Mouse (Mus musculus) gastrocnemius, adult 18-20 months (tissue): ENCODE data around the gene Hist2h3c1. TPM values are rescaled to one million over a fixed set of nuclear protein-coding genes. Genes with fewer than 3 reads are reported as not detected.
A peak's percentile ranks its signal among the peaks of the same experiment; 100 is the strongest.
"Not testable (repeated sequence)": the region's sequence is repeated elsewhere in the genome, so short reads cannot be mapped to it uniquely, and the experiment has no call there.

Experiments
- DNase-seq: peaks from one replicate; pipeline ENCODE4 v3.0.0; 2021; ENCODE audit warnings: low spot score
- total RNA-seq, 2 experiments: library from RNA; stranded (reverse); gene quantifications; 2 replicates each; pipeline ENCODE4 v1.2.3; 2021

Gene Hist2h3c1
- total RNA-seq, 2 experiments from 2014 or later, result not detected

DNA sequence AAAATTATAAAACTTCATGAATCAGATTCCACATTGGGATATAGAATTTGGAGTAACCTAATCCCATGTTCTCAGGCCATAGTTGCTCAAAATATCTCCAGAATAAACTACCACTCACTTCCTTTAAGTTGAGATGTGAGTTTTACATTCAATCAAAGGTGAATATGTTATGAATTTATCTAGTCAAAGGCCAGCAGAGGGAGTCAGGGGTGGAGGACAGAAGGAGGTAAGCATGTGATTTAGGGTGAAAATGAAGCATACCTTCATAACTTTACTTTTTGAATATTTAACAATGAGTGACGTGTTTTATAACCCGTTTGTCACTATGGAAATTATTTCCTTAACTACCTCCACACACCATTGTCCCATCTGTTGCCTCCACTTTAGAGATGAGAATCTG, 11.6 kb upstream of the Hist2h3c1 start:
- no peak for DNase-seq

DNA sequence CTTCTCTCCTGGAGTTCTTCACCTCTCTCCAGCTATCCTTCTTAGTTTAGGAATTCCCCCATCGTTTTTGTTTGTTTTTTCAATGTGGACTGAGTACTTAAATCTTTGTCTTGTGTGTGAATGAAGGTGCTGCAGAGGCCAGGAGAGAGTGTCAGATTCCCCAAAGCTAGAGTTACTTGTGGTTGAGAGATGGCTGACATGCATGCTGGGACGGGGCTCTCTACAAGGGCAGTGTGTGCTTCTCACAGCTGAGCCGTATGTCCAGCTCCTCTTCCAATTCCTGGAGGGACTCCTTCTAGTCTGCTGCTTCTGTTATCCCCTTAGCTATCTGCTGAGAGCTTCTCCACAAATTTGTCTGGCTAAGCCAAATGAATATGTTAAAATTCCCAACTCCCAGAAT, 10.6 kb upstream of the Hist2h3c1 start:
- DNase-seq, result no peak

DNA sequence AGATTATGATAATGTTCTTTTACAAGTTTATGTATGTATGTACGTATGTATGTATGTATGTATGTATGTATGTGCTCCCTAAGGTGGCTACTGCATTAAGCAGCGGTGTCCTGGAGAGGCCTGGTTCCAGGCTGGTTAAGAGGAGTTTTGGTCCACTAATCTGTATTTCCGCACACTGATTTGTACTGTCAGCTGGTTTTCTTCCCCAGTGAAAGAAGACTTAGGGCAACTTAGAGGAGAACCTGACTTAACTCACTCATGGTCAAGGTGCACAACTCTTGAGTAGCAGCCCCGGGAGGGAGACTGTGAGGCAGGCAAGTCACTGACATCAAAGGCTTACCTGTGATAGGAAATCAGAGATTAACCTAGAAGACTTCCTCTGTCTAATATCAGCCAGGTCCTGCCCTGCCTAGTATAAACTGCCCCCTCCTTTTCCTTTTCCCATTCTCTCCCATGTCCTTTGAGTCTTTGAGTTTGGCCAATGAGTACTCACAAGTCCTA, 9.6 kb upstream of the Hist2h3c1 start:
- DNase-seq, result no peak

DNA sequence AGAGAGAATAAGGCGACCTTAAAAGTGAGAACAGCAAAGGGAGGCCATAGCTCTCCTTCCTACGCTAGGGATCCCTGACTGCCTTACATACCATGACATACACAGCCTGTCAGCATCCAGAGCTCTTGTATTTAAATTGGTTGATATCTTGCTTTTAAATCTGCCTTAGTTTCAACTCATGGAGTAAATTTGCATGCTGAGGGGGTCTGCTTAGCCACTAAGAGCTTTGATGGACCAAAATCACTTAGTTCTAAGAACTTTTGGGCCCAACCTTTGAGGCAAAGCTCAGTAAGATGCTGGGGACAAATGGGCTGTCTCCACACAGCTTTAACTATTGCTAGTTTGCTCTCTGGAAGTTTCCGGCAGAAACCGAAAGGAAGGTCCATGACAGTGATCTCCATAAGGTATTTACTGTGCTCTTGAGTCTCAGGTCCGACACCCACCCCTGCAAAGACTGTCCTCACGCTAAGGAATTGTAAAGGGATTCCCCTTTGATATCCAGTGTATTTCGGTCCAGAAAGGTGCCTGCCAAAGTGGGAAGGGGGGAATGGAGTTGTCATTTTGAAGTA, 9.1 kb upstream of the Hist2h3c1 start:
- no peak for DNase-seq

DNA sequence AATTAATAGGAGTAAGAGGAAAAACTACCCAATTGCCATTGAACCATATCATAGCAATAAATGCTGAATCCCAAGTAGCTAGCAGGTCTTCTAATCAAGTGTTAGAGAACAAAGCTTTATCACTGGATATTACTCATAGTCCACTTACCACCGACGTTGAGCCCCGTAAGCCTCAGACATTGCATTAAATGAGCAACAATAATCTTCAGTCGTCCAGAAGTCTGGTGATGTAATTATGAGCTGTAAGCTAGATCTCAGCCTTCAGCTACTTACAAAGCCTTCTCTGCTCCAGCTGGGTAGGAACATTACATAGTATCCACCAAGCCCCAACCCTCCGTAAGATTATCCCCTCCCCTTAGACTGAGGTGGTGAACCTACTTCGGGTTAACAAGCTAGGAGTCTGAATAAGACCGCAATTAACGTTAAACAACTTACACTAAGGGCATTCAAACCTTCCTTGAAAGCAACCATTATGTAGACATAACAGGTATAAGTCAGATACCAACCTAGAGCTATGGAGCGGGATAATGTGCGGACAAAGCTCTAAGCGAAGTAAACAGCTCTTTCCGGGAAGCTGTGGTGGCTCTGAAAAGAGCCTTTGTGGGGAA, 8.5 kb upstream of the Hist2h3c1 start:
- DNase-seq, result no peak

DNA sequence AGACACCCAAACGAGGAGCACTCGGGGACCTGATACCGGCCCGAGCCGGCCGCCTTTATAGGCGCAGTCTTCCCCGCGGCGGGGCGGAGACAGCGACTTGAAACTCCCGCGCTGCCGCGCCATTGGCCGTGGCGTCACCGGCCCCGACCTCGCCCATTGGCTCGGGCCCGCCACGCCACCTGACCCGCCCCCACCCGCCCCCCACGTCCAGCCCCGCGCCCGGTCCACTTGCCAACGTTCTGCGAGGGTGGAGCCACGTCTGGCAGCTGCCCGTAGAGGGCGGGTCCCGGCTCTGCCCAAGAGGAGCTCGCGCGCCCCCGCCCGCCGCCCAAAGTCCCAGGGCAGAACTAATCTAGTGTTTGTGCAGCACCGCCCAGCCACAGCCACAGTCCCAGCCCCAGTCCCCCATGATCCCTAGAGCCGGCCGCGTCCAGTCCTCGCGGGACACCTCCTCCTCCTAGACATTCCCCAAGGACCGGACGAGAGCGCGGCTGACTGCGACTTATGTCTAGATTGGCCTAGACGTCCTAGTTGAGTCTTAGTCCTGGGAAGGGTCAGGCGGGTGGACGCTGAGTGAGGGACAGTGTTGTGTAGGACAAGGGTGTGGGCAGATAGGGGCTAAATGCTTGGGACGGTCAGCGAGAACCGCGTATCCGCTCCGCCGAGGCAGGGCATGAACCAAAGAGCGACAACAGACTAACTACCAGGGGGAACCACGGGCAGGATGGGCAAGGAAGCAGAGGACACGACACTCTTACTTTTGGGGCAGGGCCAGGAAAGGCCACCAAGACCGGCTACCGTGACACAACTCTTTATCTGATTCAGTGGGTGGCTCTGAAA, 7.3 kb upstream of the Hist2h3c1 start, which contains the start of gene Hist2h3c2:
Gene Hist2h3c2, minus strand, starts transcription at position 174 of the 840 bp plus-strand sequence.
- DNase-seq, result not testable (repeated sequence)

DNA sequence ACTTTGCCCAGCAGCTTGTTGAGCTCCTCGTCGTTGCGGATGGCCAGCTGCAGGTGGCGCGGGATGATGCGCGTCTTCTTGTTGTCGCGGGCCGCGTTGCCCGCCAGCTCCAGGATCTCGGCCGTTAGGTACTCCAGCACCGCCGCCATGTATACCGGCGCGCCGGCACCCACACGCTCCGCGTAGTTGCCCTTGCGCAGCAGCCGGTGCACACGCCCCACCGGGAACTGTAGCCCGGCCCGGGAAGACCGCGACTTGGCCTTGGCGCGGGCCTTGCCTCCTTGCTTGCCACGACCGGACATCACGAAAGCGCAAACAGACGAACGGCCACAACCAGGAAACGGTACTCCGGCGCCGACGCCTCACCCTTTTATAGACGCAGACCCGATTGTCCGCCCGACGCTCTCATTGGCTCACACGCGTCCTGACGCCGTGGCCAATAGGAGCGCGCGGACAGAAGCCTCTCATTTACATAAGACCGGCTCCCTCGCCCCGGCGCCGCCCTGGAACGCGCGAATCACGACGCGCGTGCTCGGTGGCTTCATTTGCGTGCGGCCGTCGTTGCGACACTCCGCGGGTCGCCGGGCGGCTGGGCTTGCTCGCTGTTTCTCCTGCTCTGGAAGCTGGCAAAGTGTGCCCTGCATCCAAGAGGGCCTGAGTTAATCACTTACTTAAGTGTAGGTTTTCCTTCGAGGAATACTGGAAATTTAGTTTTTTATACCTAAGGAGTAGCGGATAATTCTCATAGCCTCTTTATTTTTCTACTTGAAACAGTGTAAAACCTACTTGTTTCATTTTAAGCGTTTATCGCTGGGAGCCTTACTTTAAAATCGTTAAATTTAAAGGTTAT, 6.3 kb upstream of the Hist2h3c1 start, which contains the start of gene Hist2h2aa2:
Gene Hist2h2aa2, minus strand, starts transcription at position 328 of the 850 bp plus-strand sequence.
- peak; percentile 95 for DNase-seq

DNA sequence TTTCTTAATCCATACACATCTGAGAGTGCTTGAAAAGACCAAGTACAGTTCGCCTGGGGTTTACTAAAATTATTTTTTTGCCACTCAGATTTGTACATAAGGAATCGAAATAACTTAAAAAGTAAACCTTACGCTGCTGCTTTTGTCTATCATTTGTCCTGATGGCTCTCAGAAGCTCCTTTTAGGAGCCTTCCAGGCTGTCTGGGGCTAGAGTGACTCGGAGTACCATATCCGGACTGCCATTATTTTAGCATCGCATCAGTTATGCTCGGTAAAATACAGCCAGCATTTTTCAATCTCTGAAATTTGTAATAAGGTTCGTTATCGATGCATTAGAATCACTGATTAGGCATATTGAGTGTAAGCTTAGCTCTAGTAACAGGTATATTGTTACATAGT, 5.7 kb upstream of the Hist2h3c1 start:
- no peak for DNase-seq

DNA sequence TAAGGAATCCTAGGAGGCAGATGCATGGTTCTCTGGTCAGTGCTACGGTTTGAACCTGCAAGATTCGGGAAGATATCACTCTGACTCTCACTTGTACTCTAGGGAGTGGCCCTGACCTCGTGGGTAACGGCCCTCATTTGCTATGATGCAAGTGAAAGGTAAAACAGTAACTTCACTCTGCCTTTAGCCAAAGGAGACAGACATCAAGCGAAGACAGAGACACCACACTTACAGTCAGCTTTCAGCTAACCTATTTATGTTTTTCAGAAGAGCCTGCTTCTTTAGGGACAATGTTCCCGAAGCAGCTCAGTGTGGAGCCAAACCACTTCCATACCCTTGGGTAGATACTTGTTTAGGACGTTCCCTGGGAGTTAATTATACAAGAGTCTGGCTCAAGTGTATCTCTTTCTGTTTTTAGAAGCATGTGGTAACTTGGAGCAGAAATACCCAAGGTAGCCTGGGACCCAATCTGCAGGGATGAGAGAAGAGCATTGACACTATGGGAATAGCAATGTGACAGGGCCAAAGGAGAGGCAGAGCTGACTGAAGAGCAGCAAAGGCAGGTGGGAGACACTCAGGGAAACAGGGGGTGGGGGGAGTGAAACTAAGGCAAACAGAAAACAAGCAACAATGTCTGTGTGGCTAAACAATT, 2.4 kb upstream of the Hist2h3c1 start:
- no peak for DNase-seq

DNA sequence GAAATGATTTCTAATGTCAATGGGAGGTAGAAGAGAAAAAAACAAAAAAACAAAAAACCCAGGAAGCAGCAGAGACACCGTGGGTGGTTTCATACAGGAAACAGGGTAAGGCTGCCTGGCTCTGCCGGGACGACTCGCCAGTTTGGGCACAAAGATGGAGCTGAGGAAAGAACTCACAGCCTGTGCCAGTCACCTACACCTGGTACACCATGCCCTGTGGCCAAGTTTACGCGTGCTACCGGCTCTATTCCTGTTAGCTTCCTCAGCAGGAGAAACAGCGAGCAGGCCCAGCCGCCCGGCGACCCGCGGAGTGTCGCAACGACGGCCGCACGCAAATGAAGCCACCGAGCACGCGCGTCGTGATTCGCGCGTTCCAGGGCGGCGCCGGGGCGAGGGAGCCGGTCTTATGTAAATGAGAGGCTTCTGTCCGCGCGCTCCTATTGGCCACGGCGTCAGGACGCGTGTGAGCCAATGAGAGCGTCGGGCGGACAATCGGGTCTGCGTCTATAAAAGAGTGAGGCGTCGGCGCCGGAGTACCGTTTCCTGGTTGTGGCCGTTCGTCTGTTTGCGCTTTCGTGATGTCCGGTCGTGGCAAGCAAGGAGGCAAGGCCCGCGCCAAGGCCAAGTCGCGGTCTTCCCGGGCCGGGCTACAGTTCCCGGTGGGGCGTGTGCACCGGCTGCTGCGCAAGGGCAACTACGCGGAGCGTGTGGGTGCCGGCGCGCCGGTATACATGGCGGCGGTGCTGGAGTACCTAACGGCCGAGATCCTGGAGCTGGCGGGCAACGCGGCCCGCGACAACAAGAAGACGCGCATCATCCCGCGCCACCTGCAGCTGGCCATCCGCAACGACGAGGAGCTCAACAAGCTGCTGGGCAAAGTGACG, 1.2 kb upstream of the Hist2h3c1 start, which contains the start of gene Hist2h2aa1:
Gene Hist2h2aa1, plus strand, starts transcription at position 495 of the 884 bp plus-strand sequence.
- peak; percentile 86 for DNase-seq

DNA sequence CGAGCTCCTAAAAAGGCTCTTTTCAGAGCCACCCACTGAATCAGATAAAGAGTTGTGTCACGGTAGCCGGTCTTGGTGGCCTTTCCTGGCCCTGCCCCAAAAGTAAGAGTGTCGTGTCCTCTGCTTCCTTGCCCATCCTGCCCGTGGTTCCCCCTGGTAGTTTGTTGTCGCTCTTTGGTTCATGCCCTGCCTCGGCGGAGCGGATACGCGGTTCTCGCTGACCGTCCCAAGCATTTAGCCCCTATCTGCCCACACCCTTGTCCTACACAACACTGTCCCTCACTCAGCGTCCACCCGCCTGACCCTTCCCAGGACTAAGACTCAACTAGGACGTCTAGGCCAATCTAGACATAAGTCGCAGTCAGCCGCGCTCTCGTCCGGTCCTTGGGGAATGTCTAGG, 467 bp upstream of the Hist2h3c1 start:
- not testable (repeated sequence) for DNase-seq

DNA sequence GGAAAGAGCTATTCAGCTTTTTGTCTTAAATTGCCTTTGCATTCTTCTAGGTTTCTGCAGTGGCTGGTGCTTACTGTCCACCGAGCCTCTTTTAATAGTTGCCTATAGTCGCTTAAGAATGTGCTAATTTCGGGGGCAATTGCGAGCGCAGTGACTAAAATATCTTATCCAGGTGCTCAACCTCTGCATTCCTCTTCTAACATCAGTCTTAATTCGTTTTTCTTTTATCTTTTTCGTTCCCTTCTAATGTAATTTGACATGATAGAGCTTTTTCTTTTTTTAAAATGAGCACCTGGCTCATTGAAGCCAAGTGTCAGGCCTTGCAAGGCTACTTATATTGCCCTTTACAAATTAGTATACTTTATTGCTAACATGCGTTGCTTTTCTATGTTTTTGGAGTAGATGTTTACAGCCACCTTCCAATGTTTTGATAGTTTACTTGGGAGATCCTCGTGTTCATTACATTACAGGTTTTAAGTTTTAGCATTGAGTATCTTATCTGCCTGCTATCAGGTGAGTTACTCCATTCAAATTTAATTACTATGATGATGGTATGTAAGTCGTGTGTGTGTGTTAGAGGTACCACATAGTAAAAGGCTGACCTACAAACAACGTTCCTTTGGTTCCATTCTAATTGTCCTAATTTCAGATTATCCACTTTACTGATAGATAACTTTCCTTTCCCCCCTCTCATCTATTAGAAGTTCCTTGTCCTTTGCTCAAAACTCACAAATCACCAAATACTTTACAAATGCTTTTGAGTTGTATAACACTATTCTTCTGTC, 1.1 kb downstream of the Hist2h3c1 start:
- no peak for DNase-seq

DNA sequence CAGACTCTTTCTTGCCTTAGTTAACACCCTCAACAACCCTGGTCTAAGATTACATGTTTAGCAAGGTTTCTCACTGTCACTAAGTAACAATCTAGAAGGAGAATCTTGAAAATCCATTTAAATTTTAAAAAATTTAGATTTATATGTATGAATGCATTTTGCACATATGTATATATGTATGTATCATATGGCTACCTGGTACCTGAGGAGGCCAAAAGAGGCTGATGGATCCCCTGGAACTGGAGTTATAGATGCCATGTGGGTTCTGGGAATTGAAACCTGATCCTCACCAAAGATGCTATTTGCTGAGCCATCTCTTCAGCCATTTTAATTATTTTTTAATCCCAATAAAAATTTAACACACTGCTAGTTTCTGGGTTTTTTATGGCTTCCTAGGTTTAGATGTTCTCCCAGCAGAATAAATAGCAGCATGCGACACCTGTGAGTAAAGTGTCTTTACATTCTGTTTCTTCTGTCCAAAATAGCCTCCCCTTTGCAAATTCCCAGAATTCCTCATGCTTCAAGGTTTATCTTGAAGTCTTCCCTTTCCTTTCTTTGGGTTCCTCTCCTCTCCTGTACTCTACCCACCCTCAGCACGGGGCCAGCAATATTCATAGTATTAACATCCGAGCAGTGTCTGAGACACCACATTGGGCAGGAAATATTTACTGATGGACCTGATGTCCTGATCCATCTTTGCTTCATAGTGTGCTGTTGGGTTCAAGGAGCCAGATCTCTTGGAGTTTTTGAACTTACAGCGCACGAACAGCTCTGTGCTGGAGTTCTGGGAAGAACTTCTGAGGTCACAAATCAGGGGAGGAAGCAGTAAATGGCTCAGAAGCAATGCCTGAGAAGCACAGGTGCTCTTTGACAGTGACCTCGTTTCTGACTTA, 1.9 kb downstream of the Hist2h3c1 start:
- no peak for DNase-seq

DNA sequence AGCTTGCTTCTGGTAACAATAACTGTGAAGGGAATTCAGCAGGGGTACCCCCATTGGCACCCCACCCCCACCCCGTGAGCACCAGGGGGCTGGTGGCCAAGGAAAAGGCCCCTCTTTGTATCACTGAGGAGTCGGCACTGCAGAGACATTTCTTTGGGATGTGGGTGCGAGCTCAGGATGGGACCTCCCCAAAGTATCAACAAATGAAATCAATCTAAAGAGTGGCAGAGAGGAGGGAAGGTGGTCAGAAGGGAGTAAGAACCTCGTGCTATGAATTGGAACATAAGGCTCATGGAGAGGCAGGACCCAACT, 2.5 kb downstream of the Hist2h3c1 start:
- DNase-seq, result no peak

DNA sequence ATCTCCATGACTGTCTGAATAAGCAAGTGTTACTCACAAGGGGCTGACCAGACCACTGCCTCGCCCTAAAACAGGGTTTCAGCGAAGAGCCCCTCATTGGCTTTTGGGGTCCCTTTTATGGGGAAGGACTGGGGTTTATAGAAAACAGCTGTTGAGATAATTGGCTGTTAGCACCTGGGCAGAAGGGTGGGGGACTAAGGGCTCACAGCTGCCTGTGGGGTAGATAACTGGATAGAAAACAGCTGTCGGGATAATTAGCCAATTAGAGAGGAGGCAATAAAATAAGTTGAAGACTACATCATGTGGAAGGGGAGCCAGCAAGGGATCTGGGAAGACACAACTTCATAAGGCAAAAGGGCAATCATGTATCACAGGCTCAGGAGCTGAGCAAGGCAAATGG, 4.4 kb downstream of the Hist2h3c1 start:
- no peak for DNase-seq

DNA sequence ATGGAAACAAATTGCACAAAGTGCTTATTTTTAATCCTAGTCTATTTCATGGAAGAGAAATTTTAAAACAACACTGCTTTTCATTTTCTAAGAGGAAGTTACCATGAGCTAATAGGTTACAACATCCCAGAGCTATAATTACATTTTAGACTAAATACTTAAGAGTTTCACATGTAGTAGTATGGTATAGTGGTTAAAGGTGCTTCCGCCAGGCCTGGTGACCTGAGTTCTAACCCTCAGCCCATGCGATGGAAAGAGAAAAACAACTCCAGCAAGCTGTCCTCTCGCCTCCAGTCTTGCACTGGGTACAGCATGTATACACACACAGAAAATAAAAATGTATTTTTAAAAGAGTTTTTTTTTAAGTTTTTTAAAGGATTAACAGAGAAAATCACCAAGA, 5.3 kb downstream of the Hist2h3c1 start:
- DNase-seq, result no peak

DNA sequence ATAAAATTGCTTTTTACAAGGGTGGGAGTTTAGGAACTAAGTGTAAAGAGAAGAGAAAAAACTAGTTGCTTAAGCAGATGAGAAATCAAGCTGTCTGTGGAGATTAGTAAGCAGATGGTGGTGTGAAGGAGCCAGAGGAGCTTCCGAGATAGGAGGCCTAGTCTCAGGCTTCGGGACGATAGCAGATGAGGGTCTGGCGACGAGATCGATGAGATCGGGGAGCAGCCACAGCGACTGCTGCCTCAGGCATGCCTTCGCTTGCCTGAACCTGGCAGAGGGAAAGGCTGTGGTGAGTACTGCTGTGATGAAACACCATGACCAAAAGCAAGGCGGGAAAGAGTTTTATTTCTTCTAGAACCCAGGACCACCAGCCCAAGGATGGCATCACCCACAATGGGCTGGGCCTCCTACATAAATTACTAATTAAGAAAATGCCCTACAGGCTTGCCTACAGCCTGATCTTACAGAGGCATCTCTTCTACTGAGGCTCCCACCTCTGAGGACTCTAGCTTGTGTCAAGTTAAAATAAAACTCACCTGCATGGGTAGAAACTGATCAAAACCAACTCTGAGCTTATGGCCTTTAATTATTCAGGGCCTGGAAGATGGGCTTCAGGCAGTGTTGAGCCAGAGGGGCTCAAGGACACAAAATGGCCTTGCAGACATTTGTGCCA, 8.3 kb downstream of the Hist2h3c1 start:
- no peak for DNase-seq
